Mouse (Mus musculus): ENCODE data around the gene Tfap4. TPM values are rescaled to one million over a fixed set of nuclear protein-coding genes. Genes with fewer than 3 reads are reported as not detected.

Gene Tfap4
- polyA plus RNA-seq, 1 experiment from 2014 or later, result 26.5 TPM

DNA sequence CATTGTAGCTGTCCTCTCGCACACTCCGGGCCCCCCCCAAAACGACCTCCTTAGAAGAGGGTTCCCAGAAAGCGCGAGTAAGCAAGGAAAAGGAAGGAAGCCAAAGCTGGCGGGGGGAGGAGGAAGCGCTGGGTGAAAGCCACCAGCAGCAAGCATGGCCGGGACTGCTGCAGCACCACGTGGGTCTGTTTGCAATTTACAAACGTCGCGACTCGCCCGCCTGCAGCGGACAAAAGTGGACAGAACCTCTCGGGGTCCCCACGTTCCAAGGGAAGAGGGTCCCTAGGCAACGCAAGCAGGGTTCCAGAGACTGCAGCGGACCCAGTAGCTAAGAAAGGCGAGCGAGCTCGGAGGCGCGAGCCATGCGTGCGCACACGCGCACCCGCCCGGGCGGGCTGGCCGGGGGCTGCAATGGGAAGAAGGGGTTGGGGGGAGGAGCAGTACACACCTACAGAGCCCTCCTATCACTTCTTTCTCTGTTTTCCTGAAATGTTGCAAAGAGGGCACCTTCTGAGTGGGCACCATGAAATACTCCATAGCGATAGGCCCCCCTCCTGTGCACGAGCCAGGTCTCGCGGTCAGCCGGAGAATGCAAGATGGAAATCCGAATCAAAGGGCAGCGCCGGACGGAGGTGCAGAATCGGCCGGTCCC is 548 bp downstream of the Tfap4 start:
- ATAC-seq, result peak; percentile 30
- peak overlapping the region; percentile 85 for H3K9ac ChIP-seq (ENCODE audit: low read depth, low read length)
- WGBS, result under 1% methylated on average over 43 of the region's 43 CpGs

DNA sequence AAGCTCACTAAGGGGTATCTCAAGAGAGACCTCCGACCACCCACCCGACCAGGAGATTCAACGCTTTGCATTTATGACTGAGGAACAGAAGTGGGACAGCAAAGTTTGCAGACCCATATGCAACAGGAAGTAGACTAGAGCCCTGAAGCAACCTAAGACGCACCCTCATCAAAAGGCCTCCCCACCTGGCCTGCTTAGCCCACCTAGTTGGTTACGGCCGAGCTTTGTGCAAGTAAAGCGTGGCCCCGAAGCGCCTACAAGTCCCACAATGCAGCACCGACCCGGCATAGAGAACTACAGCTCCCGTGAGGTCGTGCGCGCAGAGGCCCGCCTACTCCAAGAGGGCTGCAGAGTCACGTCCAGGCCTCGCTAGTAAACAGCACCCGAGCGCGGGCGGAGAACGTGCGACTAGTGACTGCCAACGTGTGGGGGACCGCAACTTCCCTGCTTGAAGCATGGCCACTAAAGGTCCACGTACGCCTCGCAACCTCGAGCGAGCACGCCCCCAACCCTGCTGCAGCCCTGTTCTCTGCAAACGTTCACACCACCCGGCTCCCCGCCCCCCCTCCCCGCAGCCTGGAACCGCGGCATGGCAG is 1.2 kb downstream of the Tfap4 start:
- H3K4me2 ChIP-seq (ENCODE audit: low read depth, low read length), result peak overlapping the region; percentile 95
- peak overlapping the region; percentile 85 for H3K9ac ChIP-seq (ENCODE audit: low read depth, low read length)
- H3K4me3 ChIP-seq (ENCODE audit: low read length), result peak overlapping the region; percentile 84
- peak; percentile 84 for ATAC-seq
- no peaks in the 10 kb centered on the region for H3K27me3 ChIP-seq (replicated peaks; ENCODE audit: control insufficient read depth, insufficient read depth, low read length)
- WGBS, result 0% methylated on average over 38 of the region's 38 CpGs
- H3K36me3 ChIP-seq (ENCODE audit: control insufficient read depth, insufficient read depth, low read length), result no peaks in the 10 kb centered on the region
- peaks cover 28% of the 10 kb centered on the region for H3K4me1 ChIP-seq (ENCODE audit: control insufficient read depth, insufficient read depth, low read length)
- no peaks in the 10 kb centered on the region for H3K9me3 ChIP-seq (ENCODE audit: control insufficient read depth, low read length)
- peak overlapping the region; percentile 95 for H3K27ac ChIP-seq (ENCODE audit: low read length)

More for the DNA sequence above, 548 bp downstream of the Tfap4 start:
- H3K4me1 ChIP-seq (ENCODE audit: control insufficient read depth, insufficient read depth, low read length), result peaks cover 24% of the 10 kb centered on the region
- no peaks in the 10 kb centered on the region for H3K36me3 ChIP-seq (ENCODE audit: control insufficient read depth, insufficient read depth, low read length)
- H3K4me3 ChIP-seq (ENCODE audit: low read length), result peak overlapping the region; percentile 84
- no peaks in the 10 kb centered on the region for H3K9me3 ChIP-seq (ENCODE audit: control insufficient read depth, low read length)
- peak overlapping the region; percentile 95 for H3K4me2 ChIP-seq (ENCODE audit: low read depth, low read length)
- H3K27ac ChIP-seq (ENCODE audit: low read length), result peak overlapping the region; percentile 95
- no peaks in the 10 kb centered on the region for H3K27me3 ChIP-seq (replicated peaks; ENCODE audit: control insufficient read depth, insufficient read depth, low read length)

DNA sequence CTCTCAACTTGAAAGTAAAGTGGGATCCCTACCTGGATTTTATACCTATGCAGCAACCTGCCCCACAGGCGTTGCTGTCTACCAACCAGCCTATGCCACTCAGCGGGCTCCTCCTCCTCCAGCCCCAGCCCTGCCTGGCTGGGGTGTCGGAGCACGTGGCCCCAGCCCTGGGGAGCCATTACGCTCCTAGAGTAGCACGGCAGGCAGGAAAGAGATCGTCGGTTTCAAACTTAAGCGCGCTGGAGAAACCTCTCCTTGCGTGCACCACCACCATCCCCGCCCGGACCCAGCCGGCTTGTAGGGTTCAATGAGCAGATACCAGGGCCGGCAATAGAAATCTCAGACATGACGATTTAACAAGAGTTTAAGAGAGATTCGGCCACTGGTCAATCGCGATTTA is 1.7 kb downstream of the Tfap4 start:
- H3K4me2 ChIP-seq (ENCODE audit: low read depth, low read length), result peak overlapping the region; percentile 95
- no peaks in the 10 kb centered on the region for H3K9me3 ChIP-seq (ENCODE audit: control insufficient read depth, low read length)
- peak; percentile 67 for ATAC-seq
- no peaks in the 10 kb centered on the region for H3K36me3 ChIP-seq (ENCODE audit: control insufficient read depth, insufficient read depth, low read length)
- peak overlapping the region; percentile 85 for H3K9ac ChIP-seq (ENCODE audit: low read depth, low read length)
- H3K27me3 ChIP-seq (replicated peaks; ENCODE audit: control insufficient read depth, insufficient read depth, low read length), result no peaks in the 10 kb centered on the region
- H3K27ac ChIP-seq (ENCODE audit: low read length), result peak overlapping the region; percentile 95
- WGBS, result under 1% methylated on average over 19 of the region's 19 CpGs
- peak overlapping the region; percentile 84 for H3K4me3 ChIP-seq (ENCODE audit: low read length)
- H3K4me1 ChIP-seq (ENCODE audit: control insufficient read depth, insufficient read depth, low read length), result peaks cover 33% of the 10 kb centered on the region

DNA sequence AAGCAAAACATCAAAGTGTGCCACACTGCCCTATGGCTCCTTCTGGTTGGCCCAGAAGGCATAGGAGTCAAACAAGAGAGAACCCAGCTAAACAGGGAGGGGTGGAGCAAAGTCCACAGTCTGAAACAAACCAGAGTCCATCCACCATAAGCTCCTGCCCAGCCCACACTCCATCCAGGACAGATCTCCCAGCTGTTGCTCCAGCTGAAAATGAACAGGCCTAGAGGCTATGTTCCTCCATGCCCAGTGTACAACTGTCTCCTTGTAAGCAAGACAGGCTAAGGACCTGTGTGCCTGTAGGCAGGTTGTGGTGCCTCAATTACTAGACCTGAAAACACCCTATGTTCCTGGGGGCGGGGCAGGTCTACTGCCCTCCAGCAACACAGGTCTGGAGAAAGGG is 2.6 kb downstream of the Tfap4 start:
- H3K4me2 ChIP-seq (ENCODE audit: low read depth, low read length), result peak overlapping the region; percentile 95
- peak overlapping the region; percentile 95 for H3K27ac ChIP-seq (ENCODE audit: low read length)
- 74% methylated on average over 1 of the region's 1 CpGs for WGBS
- peak; percentile 59 for ATAC-seq
- no peaks in the 10 kb centered on the region for H3K27me3 ChIP-seq (replicated peaks; ENCODE audit: control insufficient read depth, insufficient read depth, low read length)
- H3K9ac ChIP-seq (ENCODE audit: low read depth, low read length), result peak overlapping the region; percentile 85
- H3K4me1 ChIP-seq (ENCODE audit: control insufficient read depth, insufficient read depth, low read length), result peaks cover 42% of the 10 kb centered on the region
- H3K36me3 ChIP-seq (ENCODE audit: control insufficient read depth, insufficient read depth, low read length), result no peaks in the 10 kb centered on the region
- H3K4me3 ChIP-seq (ENCODE audit: low read length), result peak overlapping the region; percentile 84
- no peaks in the 10 kb centered on the region for H3K9me3 ChIP-seq (ENCODE audit: control insufficient read depth, low read length)

DNA sequence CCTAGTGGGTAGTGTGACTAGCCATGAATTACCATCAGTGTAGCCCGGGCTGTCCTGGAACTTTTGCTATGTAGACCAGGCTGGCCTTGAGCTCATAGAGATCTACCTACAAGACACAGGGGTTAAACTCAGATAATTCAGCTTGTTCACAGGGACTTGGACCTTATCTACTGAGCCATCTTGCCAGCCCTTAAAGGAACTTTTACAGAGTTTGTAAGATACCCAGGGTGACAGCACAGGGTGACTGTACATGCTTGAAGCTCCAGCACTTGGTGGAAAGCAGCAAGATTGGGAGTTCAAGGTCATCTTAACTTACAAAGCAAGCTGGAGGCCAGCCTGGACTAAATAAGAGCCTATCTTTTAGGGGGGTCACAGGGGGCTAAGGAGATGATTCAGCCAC is 4.1 kb downstream of the Tfap4 start:
- 94% methylated on average over 1 of the region's 1 CpGs for WGBS
- Histone ChIP-seq H3K4me3 (ENCODE audit: low read length) (no peak overlapping the region), H3K4me1 (ENCODE audit: control insufficient read depth, insufficient read depth, low read length) (peaks cover 47% of the 10 kb centered on the region), H3K9me3 (ENCODE audit: control insufficient read depth, low read length) (no peaks in the 10 kb centered on the region), H3K9ac (ENCODE audit: low read depth, low read length) (no peak overlapping the region), H3K4me2 (ENCODE audit: low read depth, low read length) (no peak overlapping the region), H3K27me3 (replicated peaks; ENCODE audit: control insufficient read depth, insufficient read depth, low read length) (no peaks in the 10 kb centered on the region), H3K27ac (ENCODE audit: low read length) (no peak overlapping the region), H3K36me3 (ENCODE audit: control insufficient read depth, insufficient read depth, low read length) (no peaks in the 10 kb centered on the region)
- no peak for ATAC-seq

GRCm38 (mm10) chr16:4552829-4553550 is 6.7 kb downstream of the Tfap4 start:
- H3K4me1 ChIP-seq (ENCODE audit: control insufficient read depth, insufficient read depth, low read length), result peaks cover 47% of the 10 kb centered on the region
- H3K9me3 ChIP-seq (ENCODE audit: control insufficient read depth, low read length), result no peaks in the 10 kb centered on the region
- no peaks in the 10 kb centered on the region for H3K27me3 ChIP-seq (replicated peaks; ENCODE audit: control insufficient read depth, insufficient read depth, low read length)
- H3K4me3 ChIP-seq (ENCODE audit: low read length), result 0 out of 2 replicates have a peak overlapping the region, but pooled peaks have one; percentile 3
- peak; percentile 42 for ATAC-seq
- WGBS, result 18% methylated on average over 6 of the region's 6 CpGs
- no peaks in the 10 kb centered on the region for H3K36me3 ChIP-seq (ENCODE audit: control insufficient read depth, insufficient read depth, low read length)
- H3K27ac ChIP-seq (ENCODE audit: low read length), result peak overlapping the region; percentile 92
- H3K9ac ChIP-seq (ENCODE audit: low read depth, low read length), result peak overlapping the region; percentile 55
- H3K4me2 ChIP-seq (ENCODE audit: low read depth, low read length), result peak overlapping the region; percentile 44

GRCm38 (mm10) chr16:4551885-4552284 is 7.8 kb downstream of the Tfap4 start:
- peaks cover 37% of the 10 kb centered on the region for H3K4me1 ChIP-seq (ENCODE audit: control insufficient read depth, insufficient read depth, low read length)
- no peak overlapping the region for H3K4me3 ChIP-seq (ENCODE audit: low read length)
- H3K9ac ChIP-seq (ENCODE audit: low read depth, low read length), result peak overlapping the region; percentile 55; the same call in 1 of the 2 replicates
- H3K27ac ChIP-seq (ENCODE audit: low read length), result peak overlapping the region; percentile 92
- 87% methylated on average over 12 of the region's 12 CpGs for WGBS
- ATAC-seq, result no peak
- H3K27me3 ChIP-seq (replicated peaks; ENCODE audit: control insufficient read depth, insufficient read depth, low read length), result no peaks in the 10 kb centered on the region
- H3K36me3 ChIP-seq (ENCODE audit: control insufficient read depth, insufficient read depth, low read length), result no peaks in the 10 kb centered on the region
- no peak overlapping the region for H3K4me2 ChIP-seq (ENCODE audit: low read depth, low read length)
- no peaks in the 10 kb centered on the region for H3K9me3 ChIP-seq (ENCODE audit: control insufficient read depth, low read length)

GRCm38 (mm10) chr16:4551056-4551455 is 8.6 kb downstream of the Tfap4 start:
- H3K27ac ChIP-seq (ENCODE audit: low read length), result no peak overlapping the region
- H3K9me3 ChIP-seq (ENCODE audit: control insufficient read depth, low read length), result no peaks in the 10 kb centered on the region
- ATAC-seq, result 0 out of 2 replicates have a peak, but pooled peaks have one; percentile 4
- no peaks in the 10 kb centered on the region for H3K36me3 ChIP-seq (ENCODE audit: control insufficient read depth, insufficient read depth, low read length)
- H3K4me2 ChIP-seq (ENCODE audit: low read depth, low read length), result no peak overlapping the region
- no peak overlapping the region for H3K4me3 ChIP-seq (ENCODE audit: low read length)
- WGBS, result 34% methylated on average over 13 of the region's 13 CpGs
- H3K4me1 ChIP-seq (ENCODE audit: control insufficient read depth, insufficient read depth, low read length), result peaks cover 29% of the 10 kb centered on the region
- no peaks in the 10 kb centered on the region for H3K27me3 ChIP-seq (replicated peaks; ENCODE audit: control insufficient read depth, insufficient read depth, low read length)
- H3K9ac ChIP-seq (ENCODE audit: low read depth, low read length), result no peak overlapping the region

- Histone ChIP-seq H3K27ac (ENCODE audit: low read length) (peak overlapping the region; percentile 91), H3K9ac (ENCODE audit: low read depth, low read length) (peak overlapping the region; percentile 23; the same call in 1 of the 2 replicates), H3K4me1 (ENCODE audit: control insufficient read depth, insufficient read depth, low read length) (peaks cover 28% of the 10 kb centered on the region), H3K9me3 (ENCODE audit: control insufficient read depth, low read length) (no peaks in the 10 kb centered on the region), H3K4me2 (ENCODE audit: low read depth, low read length) (peak overlapping the region; percentile 26), H3K4me3 (ENCODE audit: low read length) (peak overlapping the region; percentile 15), H3K36me3 (ENCODE audit: control insufficient read depth, insufficient read depth, low read length) (no peaks in the 10 kb centered on the region), H3K27me3 (replicated peaks; ENCODE audit: control insufficient read depth, insufficient read depth, low read length) (no peaks in the 10 kb centered on the region)
- ATAC-seq, result peak; percentile 91
- WGBS, result 67% methylated on average over 18 of the region's 18 CpGs
Observed at GRCm38 (mm10) chr16:4548953-4549688, 10.5 kb downstream of the Tfap4 start.

All from intestine, embryonic 16.5 days (tissue).